Mouse (Mus musculus): ENCODE results near the gene Clip1. TPM values are rescaled to one million over a fixed set of nuclear protein-coding genes. Genes with fewer than 3 reads are reported as not detected.

The Clip1 gene
- polyA plus RNA-seq, 1 experiment = 49.8 TPM

DNA sequence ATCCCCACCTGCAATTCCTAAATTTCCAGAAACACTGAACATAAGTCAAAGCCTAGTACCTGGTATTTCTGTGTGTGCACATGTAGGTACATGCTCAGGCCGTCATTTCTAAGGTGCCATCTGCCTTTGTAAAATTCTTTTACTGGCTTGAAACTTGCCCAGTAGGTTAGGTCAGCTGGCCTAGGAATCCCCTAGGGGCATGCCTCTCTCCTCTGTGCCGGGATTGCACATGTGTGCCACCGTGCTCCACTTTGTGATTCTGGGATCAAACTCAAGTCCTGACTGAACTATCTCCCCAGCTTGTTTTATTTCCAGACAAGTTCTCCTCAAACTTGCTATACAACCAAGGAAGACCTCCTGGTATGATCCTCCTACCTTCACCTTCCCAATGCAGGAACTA is 107.7 kb downstream of the Clip1 start:
- 82% methylated on average over 3 of the region's 3 CpGs for WGBS
- DNase-seq = no peak
- no peak for TF ChIP-seq POLR2A (IDR thresholded peaks at IDR 0.05; ENCODE audit: borderline replicate concordance, extremely low read depth, low read depth, low read length)
- TF ChIP-seq CTCF (IDR thresholded peaks at IDR 0.05; ENCODE audit: insufficient read depth, low read length) = no peak

DNA sequence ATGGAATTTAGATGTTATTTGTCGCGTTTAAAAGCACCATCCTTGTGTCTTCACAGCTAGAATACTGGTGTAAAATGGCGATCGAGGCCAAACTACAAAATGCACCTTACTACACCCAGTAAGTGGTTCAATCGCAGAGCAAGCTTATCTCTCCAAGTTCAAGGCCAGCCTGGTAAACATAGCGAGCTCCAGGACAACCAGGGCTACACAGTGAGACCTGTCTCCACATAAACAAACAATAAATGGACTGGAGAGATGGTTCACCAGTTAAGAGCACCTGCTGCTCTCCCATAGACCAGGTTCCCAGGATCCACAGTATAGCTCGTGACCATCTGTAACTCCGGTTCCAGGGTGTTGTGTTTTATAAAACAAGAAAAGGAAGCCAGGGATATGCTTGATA is 111.1 kb downstream of the Clip1 start:
- TF ChIP-seq POLR2A (IDR thresholded peaks at IDR 0.05; ENCODE audit: borderline replicate concordance, extremely low read depth, low read depth, low read length) (no peak), CTCF (IDR thresholded peaks at IDR 0.05; ENCODE audit: insufficient read depth, low read length) (no peak)
- DNase-seq = no peak
- WGBS = 58% methylated on average over 8 of the region's 8 CpGs
- H3K4me3 ChIP-seq (replicated peaks; ENCODE audit: extremely low read depth, low read depth, low read length) = no peak overlapping the region
- peaks cover 4% of the 10 kb centered on the region; the same call in 1 of the 2 replicates for H3K4me1 ChIP-seq (ENCODE audit: control insufficient read depth, insufficient read depth, low read length)

More for the DNA sequence above, 107.7 kb downstream of the Clip1 start:
- Histone ChIP-seq H3K4me1 (ENCODE audit: control insufficient read depth, insufficient read depth, low read length) (peaks cover 4% of the 10 kb centered on the region; the same call in 1 of the 2 replicates), H3K4me3 (replicated peaks; ENCODE audit: extremely low read depth, low read depth, low read length) (no peak overlapping the region)

DNA sequence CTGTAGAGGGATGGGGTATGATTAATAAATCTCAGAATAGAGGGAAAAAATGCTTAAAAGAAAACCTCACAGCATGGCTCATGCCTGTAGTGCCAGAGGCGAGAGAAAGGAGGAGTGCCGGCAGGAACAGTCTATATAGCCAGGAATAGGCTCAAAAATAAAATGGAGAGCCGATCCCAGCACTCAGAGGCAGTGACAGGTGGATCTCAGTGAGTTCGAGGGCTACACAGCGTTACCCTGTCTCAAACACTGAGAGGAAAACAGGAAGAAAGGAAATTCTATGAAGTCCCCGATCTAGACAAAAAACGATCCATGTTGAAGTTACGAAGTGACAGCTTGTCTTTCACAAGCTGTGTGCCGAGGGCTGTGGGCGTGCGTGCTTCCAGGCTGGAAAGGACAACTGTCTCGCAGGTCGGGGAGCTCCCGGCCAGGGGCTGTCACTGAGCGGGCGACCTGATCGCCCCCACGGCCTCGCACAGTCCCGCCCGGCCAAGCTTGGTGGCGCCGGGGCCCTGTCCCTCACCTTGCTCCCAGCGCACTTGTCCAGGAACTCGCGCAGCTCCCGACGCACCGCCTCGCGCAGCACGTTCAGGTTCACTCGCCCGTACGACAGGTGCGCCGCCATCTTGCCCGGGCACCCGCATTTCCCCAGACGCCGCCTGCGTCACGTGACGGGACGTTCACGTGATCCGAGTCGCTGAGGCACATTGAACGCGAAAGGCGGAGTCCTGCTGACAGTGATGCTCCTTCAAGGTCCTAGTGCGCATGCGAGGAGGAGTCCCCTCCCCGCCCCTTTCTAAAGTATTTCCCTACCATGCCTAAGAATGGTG is 111.8 kb downstream of the Clip1 start, which contains the start of gene Vps33a:
Gene Vps33a, minus strand, starts transcription at position 682 of the 830 bp plus-strand sequence.
- TF ChIP-seq POLR2A (IDR thresholded peaks at IDR 0.05; ENCODE audit: borderline replicate concordance, extremely low read depth, low read depth, low read length) = peak; percentile 93
- no peak for TF ChIP-seq CTCF (IDR thresholded peaks at IDR 0.05; ENCODE audit: insufficient read depth, low read length)
- peak; percentile 93 for DNase-seq
- Histone ChIP-seq H3K4me1 (ENCODE audit: control insufficient read depth, insufficient read depth, low read length) (peaks cover 4% of the 10 kb centered on the region; the same call in 1 of the 2 replicates), H3K4me3 (replicated peaks; ENCODE audit: extremely low read depth, low read depth, low read length) (peak within 1 kb of the TSS; percentile 98)
- WGBS = under 1% methylated on average over 54 of the region's 54 CpGs

DNA sequence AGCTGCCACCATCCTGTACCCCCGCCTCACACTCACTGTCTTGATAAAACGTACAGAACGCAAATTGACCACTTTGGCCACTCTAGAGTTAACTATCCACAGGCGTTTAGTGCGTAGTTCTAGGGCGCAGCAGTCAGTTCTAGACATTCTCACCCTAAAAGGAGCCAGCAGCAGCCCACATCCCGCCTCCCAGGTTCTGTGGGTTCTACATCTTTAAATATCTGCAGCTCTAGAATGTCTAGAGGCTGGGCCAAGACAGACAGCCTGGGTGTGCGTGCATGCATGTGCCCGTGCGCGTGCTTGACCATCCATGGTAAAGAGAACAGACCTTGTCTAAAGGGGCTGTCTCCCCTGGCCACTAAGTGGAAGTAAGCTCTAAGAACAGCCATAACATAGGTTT is 123.3 kb downstream of the Clip1 start:
- WGBS = 94% methylated on average over 11 of the region's 11 CpGs
- TF ChIP-seq POLR2A (IDR thresholded peaks at IDR 0.05; ENCODE audit: borderline replicate concordance, extremely low read depth, low read depth, low read length) (no peak), CTCF (IDR thresholded peaks at IDR 0.05; ENCODE audit: insufficient read depth, low read length) (no peak)
- no peak for DNase-seq
- no peaks in the 10 kb centered on the region for H3K4me1 ChIP-seq (ENCODE audit: control insufficient read depth, insufficient read depth, low read length)
- H3K4me3 ChIP-seq (replicated peaks; ENCODE audit: extremely low read depth, low read depth, low read length) = no peak overlapping the region

DNA sequence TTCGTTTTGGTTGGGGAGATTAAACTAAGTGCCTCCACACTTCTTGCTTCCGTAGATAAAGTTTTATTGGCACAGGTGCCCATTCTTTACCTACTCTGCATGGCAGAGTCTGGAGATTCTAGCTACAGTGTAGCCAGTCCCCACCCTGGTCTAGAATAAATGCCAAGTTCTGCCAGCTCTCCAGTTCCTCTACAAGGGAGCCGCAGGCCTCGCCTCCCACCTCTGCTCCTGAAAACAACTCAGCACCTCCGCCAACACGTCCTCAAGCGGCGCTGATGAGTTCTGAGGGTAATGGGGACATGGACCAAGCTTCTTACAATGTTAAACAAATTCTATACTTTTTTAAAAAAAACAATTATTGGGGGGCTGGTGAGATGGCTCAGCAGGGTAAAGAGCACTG is 124.8 kb downstream of the Clip1 start:
- DNase-seq = no peak
- Histone ChIP-seq H3K4me1 (ENCODE audit: control insufficient read depth, insufficient read depth, low read length) (no peaks in the 10 kb centered on the region), H3K4me3 (replicated peaks; ENCODE audit: extremely low read depth, low read depth, low read length) (no peak overlapping the region)
- 91% methylated on average over 8 of the region's 8 CpGs for WGBS
- TF ChIP-seq POLR2A (IDR thresholded peaks at IDR 0.05; ENCODE audit: borderline replicate concordance, extremely low read depth, low read depth, low read length) (no peak), CTCF (IDR thresholded peaks at IDR 0.05; ENCODE audit: insufficient read depth, low read length) (no peak)

DNA sequence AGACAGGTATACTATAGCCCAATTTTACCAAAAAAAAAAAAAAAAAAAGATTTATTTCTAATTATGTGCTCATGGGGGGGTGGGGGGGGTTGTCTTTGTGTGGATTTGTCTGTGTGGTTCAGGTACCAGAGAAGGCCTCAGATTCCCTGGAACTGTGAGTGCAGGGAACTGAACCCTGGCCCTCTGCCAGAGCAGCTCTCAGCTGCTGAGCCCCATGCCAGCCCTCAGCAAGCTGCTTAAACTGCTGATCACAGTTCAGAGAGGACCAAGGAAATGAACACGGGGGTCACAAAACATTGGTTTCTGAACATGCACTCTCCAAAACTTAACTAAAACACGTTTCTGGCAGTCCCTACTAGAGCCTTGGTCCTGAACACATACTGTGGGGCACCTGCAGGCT is 128.0 kb downstream of the Clip1 start:
- 58% methylated on average over 2 of the region's 2 CpGs for WGBS
- H3K4me1 ChIP-seq (ENCODE audit: control insufficient read depth, insufficient read depth, low read length) = no peaks in the 10 kb centered on the region
- no peak overlapping the region for H3K4me3 ChIP-seq (replicated peaks; ENCODE audit: extremely low read depth, low read depth, low read length)
- TF ChIP-seq CTCF (IDR thresholded peaks at IDR 0.05; ENCODE audit: insufficient read depth, low read length) (no peak), POLR2A (IDR thresholded peaks at IDR 0.05; ENCODE audit: borderline replicate concordance, extremely low read depth, low read depth, low read length) (no peak)
- DNase-seq = no peak

DNA sequence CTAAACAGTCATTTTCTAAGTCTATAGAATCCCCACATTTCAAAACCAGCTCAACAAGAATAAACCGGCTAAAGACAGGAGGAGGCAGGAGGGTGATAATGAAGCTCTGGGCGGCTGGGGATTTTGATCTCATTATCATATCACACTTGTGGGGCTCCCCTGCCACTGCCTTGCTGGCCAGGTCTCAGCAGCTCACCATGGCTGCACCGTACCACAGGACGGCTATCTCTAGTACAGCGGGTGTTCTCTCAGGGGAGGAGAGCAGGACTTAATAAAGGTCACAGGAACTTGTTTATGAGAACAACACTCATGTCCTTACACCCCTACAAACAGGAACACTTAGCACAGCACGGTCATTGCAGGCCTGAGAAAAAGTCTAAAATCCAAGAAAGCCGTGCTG is 128.7 kb downstream of the Clip1 start:
- Histone ChIP-seq H3K4me3 (replicated peaks; ENCODE audit: extremely low read depth, low read depth, low read length) (no peak overlapping the region), H3K4me1 (ENCODE audit: control insufficient read depth, insufficient read depth, low read length) (no peaks in the 10 kb centered on the region)
- 91% methylated on average over 7 of the region's 7 CpGs for WGBS
- no peak for DNase-seq
- no peak for TF ChIP-seq POLR2A (IDR thresholded peaks at IDR 0.05; ENCODE audit: borderline replicate concordance, extremely low read depth, low read depth, low read length)
- no peak for TF ChIP-seq CTCF (IDR thresholded peaks at IDR 0.05; ENCODE audit: insufficient read depth, low read length)

DNA sequence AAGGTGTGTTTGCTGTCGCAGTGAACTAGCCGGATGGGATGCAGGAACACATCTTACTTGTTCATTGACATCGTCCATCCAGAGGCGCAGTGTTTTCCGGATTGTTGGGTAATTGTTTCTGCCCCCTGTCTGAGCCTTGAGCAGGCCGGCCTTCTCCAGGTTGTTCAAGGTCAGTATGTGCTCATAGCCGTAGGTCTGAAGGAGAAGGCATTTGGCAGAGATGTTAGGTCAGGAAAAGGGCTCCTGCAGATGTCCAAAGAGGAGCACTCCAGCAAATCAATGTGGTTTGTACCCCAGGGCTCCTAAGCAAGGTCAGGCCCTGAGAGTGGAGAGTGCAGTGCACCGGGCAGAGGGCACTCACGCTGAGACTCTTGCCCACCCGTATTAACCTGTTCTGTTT is 150.6 kb downstream of the Clip1 start:
- no peak for DNase-seq
- whole genome bisulfite sequencing = 94% methylated on average over 10 of the region's 10 CpGs
- TF ChIP-seq CTCF (IDR thresholded peaks at IDR 0.05; ENCODE audit: insufficient read depth, low read length) = no peak
- TF ChIP-seq POLR2A (IDR thresholded peaks at IDR 0.05; ENCODE audit: borderline replicate concordance, extremely low read depth, low read depth, low read length) = no peak
- Histone ChIP-seq H3K4me1 (ENCODE audit: control insufficient read depth, insufficient read depth, low read length) (no peaks in the 10 kb centered on the region), H3K4me3 (replicated peaks; ENCODE audit: extremely low read depth, low read depth, low read length) (no peak overlapping the region)

DNA sequence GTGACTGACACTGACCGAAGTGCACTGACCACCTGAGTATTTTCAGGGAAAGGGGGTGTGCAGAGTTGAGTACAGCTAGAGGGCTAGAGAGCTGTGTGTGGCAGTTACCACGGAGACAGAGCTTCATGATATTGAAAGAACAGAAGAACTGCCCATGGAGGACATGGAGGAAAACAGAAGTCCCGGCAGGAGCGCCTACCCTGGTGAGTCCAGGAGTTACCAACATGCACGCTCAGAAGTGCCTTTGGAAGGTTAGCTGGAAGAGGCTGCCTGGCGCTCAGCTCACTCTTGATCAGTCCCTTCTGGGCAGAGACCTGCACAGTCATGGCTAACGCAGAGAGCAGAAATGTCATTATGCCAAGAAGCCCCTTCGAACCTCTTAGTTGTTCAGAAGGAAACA is 154.4 kb downstream of the Clip1 start:
- 84% methylated on average over 8 of the region's 8 CpGs for WGBS
- DNase-seq = no peak
- TF ChIP-seq POLR2A (IDR thresholded peaks at IDR 0.05; ENCODE audit: borderline replicate concordance, extremely low read depth, low read depth, low read length) (no peak), CTCF (IDR thresholded peaks at IDR 0.05; ENCODE audit: insufficient read depth, low read length) (no peak)
- no peak overlapping the region for H3K4me3 ChIP-seq (replicated peaks; ENCODE audit: extremely low read depth, low read depth, low read length)
- no peaks in the 10 kb centered on the region for H3K4me1 ChIP-seq (ENCODE audit: control insufficient read depth, insufficient read depth, low read length)

DNA sequence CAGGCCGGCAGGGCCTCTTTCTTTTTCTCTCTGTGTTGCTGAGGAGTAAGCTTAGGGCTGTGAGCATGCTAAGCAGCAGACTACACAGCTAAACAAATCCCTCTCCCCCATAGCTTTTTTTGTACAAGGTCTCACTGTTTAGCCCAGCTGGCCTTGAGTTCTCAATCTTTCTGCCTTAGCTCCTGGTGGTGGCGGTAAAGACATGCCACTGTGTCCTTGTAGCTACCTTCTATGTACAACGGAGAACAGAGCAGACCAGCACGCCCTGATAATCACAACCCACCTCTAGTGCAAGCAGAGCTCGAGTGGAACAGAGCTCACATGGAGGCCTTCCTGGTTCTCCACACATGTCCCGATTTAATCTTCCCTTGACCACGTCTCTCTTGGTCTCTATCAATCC is 155.8 kb downstream of the Clip1 start:
- TF ChIP-seq POLR2A (IDR thresholded peaks at IDR 0.05; ENCODE audit: borderline replicate concordance, extremely low read depth, low read depth, low read length) (no peak), CTCF (IDR thresholded peaks at IDR 0.05; ENCODE audit: insufficient read depth, low read length) (no peak)
- no peak for DNase-seq
- WGBS = 70% methylated on average over 7 of the region's 7 CpGs
- peaks cover 4% of the 10 kb centered on the region for H3K4me1 ChIP-seq (ENCODE audit: control insufficient read depth, insufficient read depth, low read length)
- no peak overlapping the region for H3K4me3 ChIP-seq (replicated peaks; ENCODE audit: extremely low read depth, low read depth, low read length)

Other genes starting within 250 kb of the Clip1 start
- gene Lrrc43, start 195.3 kb downstream of the Clip1 start, polyA plus RNA-seq (2012; rRNA removed) = 3.4 and 3.8 TPM in 2 replicates
- not detected in 2 replicates for gene Il31, start 195.1 kb downstream of the Clip1 start, polyA plus RNA-seq (2012; rRNA removed)
- 5.8 and 8.5 TPM in 2 replicates for gene B3gnt4, start 174.2 kb downstream of the Clip1 start, polyA plus RNA-seq (2012; rRNA removed)
- gene Diablo, start 160.4 kb downstream of the Clip1 start, polyA plus RNA-seq (2012; rRNA removed) = 37.4 and 58.4 TPM in 2 replicates
- 14.2 and 15.2 TPM in 2 replicates for gene Gm49027, start 159.1 kb downstream of the Clip1 start, polyA plus RNA-seq (2012; rRNA removed)
- gene Vps33a, start 111.6 kb downstream of the Clip1 start, polyA plus RNA-seq (2012; rRNA removed) = 12.9 and 15.9 TPM in 2 replicates
- gene Zcchc8, start 36.5 kb upstream of the Clip1 start, polyA plus RNA-seq (2012; rRNA removed) = 26.8 and 29.5 TPM in 2 replicates
- gene Rsrc2, start 64.8 kb upstream of the Clip1 start, polyA plus RNA-seq (2012; rRNA removed) = 8.7 and 16.0 TPM in 2 replicates
- 0.34 and 1.3 TPM in 2 replicates for gene Kntc1, start 65.1 kb upstream of the Clip1 start, polyA plus RNA-seq (2012; rRNA removed)
- 6.0 and 12.9 TPM in 2 replicates for gene Hcar2, start 180.9 kb upstream of the Clip1 start, polyA plus RNA-seq (2012; rRNA removed)
- 1.4 and 2.7 TPM in 2 replicates for gene Hcar1, start 195.4 kb upstream of the Clip1 start, polyA plus RNA-seq (2012; rRNA removed)
- 18.7 and 20.3 TPM in 2 replicates for gene Denr, start 222.6 kb upstream of the Clip1 start, polyA plus RNA-seq (2012; rRNA removed)
- 0.41 and 0.53 TPM in 2 replicates for gene Gm43518, start 242.8 kb upstream of the Clip1 start, polyA plus RNA-seq (2012; rRNA removed)
- gene Ccdc62, start 246.1 kb upstream of the Clip1 start, polyA plus RNA-seq (2012; rRNA removed) = 2.0 and 3.2 TPM in 2 replicates